Comparison of ENCODE assay signal across 28 mouse cellular contexts in the genomic region with DNA sequence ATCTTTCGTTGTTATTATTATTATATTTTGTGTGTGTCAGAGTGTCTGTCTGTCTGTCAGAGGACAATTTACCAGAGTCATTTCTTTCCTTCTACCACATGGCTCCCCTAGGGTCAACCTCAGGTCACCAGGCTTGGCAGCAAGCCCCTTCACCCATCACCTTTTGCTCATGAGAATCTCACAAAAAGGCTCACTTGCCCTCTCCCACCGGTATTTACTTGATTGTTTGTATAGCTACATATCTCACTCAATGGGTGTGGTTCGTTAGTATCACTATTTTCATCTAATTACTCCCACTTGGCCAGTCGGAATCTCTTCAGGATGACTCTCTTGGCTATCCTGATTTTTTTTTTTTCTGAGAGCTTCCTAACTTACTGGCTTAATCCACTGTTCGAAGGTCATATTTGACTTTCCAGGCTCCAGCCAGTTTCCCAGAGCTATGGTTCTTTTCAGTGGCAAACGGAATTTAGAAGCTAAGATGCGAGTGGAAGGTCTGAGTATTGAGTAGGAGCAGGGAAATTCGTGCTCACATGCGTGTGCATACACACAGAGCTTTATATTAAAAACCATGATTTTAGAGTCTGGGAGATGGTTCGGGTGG. TPM values are rescaled to one million over a fixed set of nuclear protein-coding genes. Genes with fewer than 3 reads are reported as not detected.
DNase-seq lines count a peak whose midpoint lies in the region; ATAC-seq and TF ChIP-seq lines count a peak whose summit lies in the region.
"Had no signal": no experiment of that assay in that cellular context is flagged by ENCODE, and none has a peak within 500 bp of the region (broad histone marks: within the 10 kb centered on the region; RNA-seq: fewer than 3 reads in every experiment).

No protein-coding gene starts in this region.

- intact Hi-C loops in heart, adult 2 months (cut with DNase I): no loop called here

- H3K4me3 ChIP-seq in heart, adult 2 months: no peak overlapping the region
- no peak overlapping the region for H3K4me3 ChIP-seq in kidney, embryonic 14.5 days (ENCODE audit: low read length)
- no peak overlapping the region for H3K4me3 ChIP-seq in kidney, embryonic 16.5 days (ENCODE audit: low read length)
- no peak overlapping the region for H3K4me3 ChIP-seq in liver, embryonic 15.5 days (replicated peaks)
- H3K4me3 ChIP-seq in liver, embryonic 12.5 days: no peak overlapping the region
- H3K4me3 ChIP-seq: embryonic facial prominence, embryonic 13.5 days; embryonic facial prominence, embryonic 15.5 days; erythroblast, embryonic 14.5 days; forebrain, embryonic 10.5 days; forebrain, embryonic 12.5 days had no signal

- no peak overlapping the region for H3K27ac ChIP-seq in heart, adult 2 months
- H3K27ac ChIP-seq in kidney, embryonic 14.5 days (ENCODE audit: low read depth, low read length): no peak overlapping the region
- no peak overlapping the region for H3K27ac ChIP-seq in kidney, embryonic 16.5 days (ENCODE audit: low read length)
- peak overlapping the region; percentile 24; the same call in 1 of the 2 replicates for H3K27ac ChIP-seq in liver, embryonic 15.5 days (replicated peaks)
- no peak overlapping the region for H3K27ac ChIP-seq in liver, embryonic 12.5 days
- H3K27ac ChIP-seq: embryonic facial prominence, embryonic 13.5 days; embryonic facial prominence, embryonic 15.5 days; forebrain, embryonic 10.5 days; forebrain, embryonic 12.5 days had no signal

- peak; percentile 62 for DNase-seq in heart, adult 11 months
- no peak for DNase-seq in heart, adult 2 months
- peak; percentile 23 to 29 for DNase-seq in kidney, adult 8-10 months
- peak; percentile 18 for DNase-seq in kidney, postnatal 14 days
- DNase-seq: adrenal gland, postnatal 10 days; adrenal gland, postnatal 25 days; B cell, adult 2 months; cerebellum, adult 11 months; cerebellum, adult 18-20 months; cerebellum, adult 8-10 months; cerebellum, adult 9-11 months; cerebellum, postnatal 14 days; cerebellum, postnatal 36 days; embryo, embryonic 11 days had no signal

- no peak for TF ChIP-seq CTCF in heart, adult 2 months (IDR thresholded peaks at IDR 0.05)

- no peak overlapping the region for H3K9ac ChIP-seq in heart, adult 2 months (ENCODE audit: low read depth, low read length)
- no peak overlapping the region for H3K9ac ChIP-seq in kidney, embryonic 14.5 days (ENCODE audit: low read depth, low read length)
- H3K9ac ChIP-seq in kidney, embryonic 16.5 days (replicated peaks; ENCODE audit: low read length): no peak overlapping the region
- no peak overlapping the region for H3K9ac ChIP-seq in liver, embryonic 15.5 days
- H3K9ac ChIP-seq in liver, embryonic 12.5 days: no peak overlapping the region
- H3K9ac ChIP-seq: embryonic facial prominence, embryonic 13.5 days; embryonic facial prominence, embryonic 15.5 days; forebrain, embryonic 12.5 days had no signal

- H3K4me2 ChIP-seq in kidney, embryonic 14.5 days (replicated peaks; ENCODE audit: low read depth, low read length): no peak overlapping the region
- no peak overlapping the region for H3K4me2 ChIP-seq in kidney, embryonic 16.5 days (replicated peaks; ENCODE audit: low read depth, low read length)
- H3K4me2 ChIP-seq in liver, embryonic 15.5 days: no peak overlapping the region
- H3K4me2 ChIP-seq in liver, embryonic 12.5 days: no peak overlapping the region
- H3K4me2 ChIP-seq: embryonic facial prominence, embryonic 13.5 days; embryonic facial prominence, embryonic 15.5 days; forebrain, embryonic 12.5 days had no signal

- peaks cover 4% of the 10 kb centered on the region for H3K27me3 ChIP-seq in heart, adult 2 months (ENCODE audit: control insufficient read depth, insufficient read depth, low read length)
- no peaks in the 10 kb centered on the region for H3K27me3 ChIP-seq in kidney, embryonic 14.5 days (ENCODE audit: control insufficient read depth, insufficient read depth, low read length)
- H3K27me3 ChIP-seq in kidney, embryonic 16.5 days (ENCODE audit: insufficient read depth, low read length): no peaks in the 10 kb centered on the region
- H3K27me3 ChIP-seq in liver, embryonic 15.5 days: no peaks in the 10 kb centered on the region; the same call in 1 of the 2 replicates
- peaks cover 10% of the 10 kb centered on the region; the same call in 1 of the 2 replicates for H3K27me3 ChIP-seq in liver, embryonic 12.5 days (replicated peaks)
- H3K27me3 ChIP-seq: Patski had no signal

- H3K9me3 ChIP-seq in kidney, embryonic 14.5 days (ENCODE audit: control insufficient read depth, low read length): no peaks in the 10 kb centered on the region
- no peaks in the 10 kb centered on the region for H3K9me3 ChIP-seq in kidney, embryonic 16.5 days (ENCODE audit: low read length)
- H3K9me3 ChIP-seq in liver, embryonic 15.5 days (replicated peaks): no peaks in the 10 kb centered on the region
- no peaks in the 10 kb centered on the region for H3K9me3 ChIP-seq in liver, embryonic 12.5 days (replicated peaks)
- H3K9me3 ChIP-seq: embryonic facial prominence, embryonic 13.5 days; embryonic facial prominence, embryonic 15.5 days; forebrain, embryonic 10.5 days; forebrain, embryonic 12.5 days; G1E had no signal

- no peaks in the 10 kb centered on the region for H3K36me3 ChIP-seq in heart, adult 2 months (ENCODE audit: control insufficient read depth, insufficient read depth, low read length)
- no peaks in the 10 kb centered on the region for H3K36me3 ChIP-seq in kidney, embryonic 14.5 days (ENCODE audit: control insufficient read depth, insufficient read depth, low read length)
- H3K36me3 ChIP-seq in kidney, embryonic 16.5 days (ENCODE audit: insufficient read depth, low read length): no peaks in the 10 kb centered on the region
- no peaks in the 10 kb centered on the region for H3K36me3 ChIP-seq in liver, embryonic 15.5 days (replicated peaks)
- no peaks in the 10 kb centered on the region for H3K36me3 ChIP-seq in liver, embryonic 12.5 days
- H3K36me3 ChIP-seq: embryonic facial prominence, embryonic 13.5 days; embryonic facial prominence, embryonic 15.5 days; forebrain, embryonic 10.5 days; forebrain, embryonic 12.5 days; G1E had no signal

- no peak for TF ChIP-seq POLR2A in heart, adult 2 months (IDR thresholded peaks at IDR 0.05; ENCODE audit: insufficient read depth, low read depth, low read length)

- 65% methylated on average over 10 of the region's 10 CpGs for WGBS in heart, adult 2 months
- WGBS in kidney, embryonic 14.5 days: 87% methylated on average over 10 of the region's 10 CpGs
- 79% methylated on average over 10 of the region's 10 CpGs for WGBS in kidney, embryonic 16.5 days
- 50% methylated on average over 10 of the region's 10 CpGs for WGBS in liver, embryonic 15.5 days (ENCODE audit: insufficient replicate concordance)
- 54% methylated on average over 10 of the region's 10 CpGs for WGBS in liver, embryonic 12.5 days (ENCODE audit: insufficient replicate concordance)

- H3K79me2 ChIP-seq in heart, adult 2 months (replicated peaks; ENCODE audit: control insufficient read depth, insufficient read depth, low read length): no peaks in the 10 kb centered on the region

- TF ChIP-seq EP300 in heart, adult 2 months (IDR thresholded peaks at IDR 0.05; ENCODE audit: insufficient read depth, low read depth, low read length): no peak

- no peak for ATAC-seq in kidney, embryonic 14.5 days (ENCODE audit: low FRiP score, low TSS enrichment)
- no peak for ATAC-seq in kidney, embryonic 16.5 days (ENCODE audit: low FRiP score, low TSS enrichment)
- ATAC-seq in liver, embryonic 15.5 days (ENCODE audit: insufficient read depth): no peak
- no peak for ATAC-seq in liver, embryonic 12.5 days
- ATAC-seq: activated CD4-positive, CD25-positive, alpha-beta regulatory T cell, adult 4 months; CD4-positive, CD25-positive, alpha-beta regulatory T cell, adult 4 months; forebrain, embryonic 14.5 days; Patski had no signal

- H3K4me1 ChIP-seq in heart, adult 2 months (ENCODE audit: control insufficient read depth, insufficient read depth, low read length): no peaks in the 10 kb centered on the region
- no peaks in the 10 kb centered on the region for H3K4me1 ChIP-seq in kidney, embryonic 14.5 days (ENCODE audit: control insufficient read depth, insufficient read depth, low read length)
- 0 out of 2 replicates have a peak, but pooled peaks cover 7% of the 10 kb centered on the region for H3K4me1 ChIP-seq in kidney, embryonic 16.5 days (ENCODE audit: insufficient read depth, low read length)
- no peaks in the 10 kb centered on the region for H3K4me1 ChIP-seq in liver, embryonic 15.5 days (replicated peaks)
- peaks cover 3% of the 10 kb centered on the region; the same call in 1 of the 2 replicates for H3K4me1 ChIP-seq in liver, embryonic 12.5 days
- H3K4me1 ChIP-seq: embryonic facial prominence, embryonic 13.5 days; embryonic facial prominence, embryonic 15.5 days; forebrain, embryonic 10.5 days; forebrain, embryonic 12.5 days had no signal

RNA-seq across cellular contexts. Expression of a gene that starts 9.3 kb away (rescaled TPM):
- total RNA-seq in heart, adult 2 months (2021): 1 to 10 TPM; 8.9 to 9.9 TPM
- 3.3 and 6.2 TPM in 2 replicates for polyA plus RNA-seq in heart, adult 2 months (2012; rRNA removed)
- polyA plus RNA-seq in kidney, embryonic 14.5 days (2014; fragmentation: Nextera tagmentation; extraction: Ambion mirVana): 43.7 and 47.6 TPM in 2 replicates
- polyA plus RNA-seq in kidney, embryonic 16.5 days (2015; fragmentation: Nextera tagmentation; extraction: Ambion mirVana): 35.4 and 39.0 TPM in 2 replicates
- polyA plus RNA-seq in liver, embryonic 15.5 days (2015; fragmentation: Nextera tagmentation; extraction: Ambion mirVana): 12.3 and 13.0 TPM in 2 replicates
- polyA plus RNA-seq in liver, embryonic 12.5 days (2016; fragmentation: Nextera tagmentation; extraction: Ambion mirVana): 24.3 and 27.4 TPM in 2 replicates

RNA-seq across cellular contexts. Expression of a gene that starts 31.6 kb away (rescaled TPM):
- 10 to 100 TPM; 23.7 to 28.1 TPM for total RNA-seq in heart, adult 2 months (2021)
- polyA plus RNA-seq in heart, adult 2 months (2012; rRNA removed): 12.2 and 18.0 TPM in 2 replicates
- 9.3 and 11.6 TPM in 2 replicates for polyA plus RNA-seq in kidney, embryonic 14.5 days (2014; fragmentation: Nextera tagmentation; extraction: Ambion mirVana)
- polyA plus RNA-seq in kidney, embryonic 16.5 days (2015; fragmentation: Nextera tagmentation; extraction: Ambion mirVana): 10.5 and 10.9 TPM in 2 replicates
- polyA plus RNA-seq in liver, embryonic 15.5 days (2015; fragmentation: Nextera tagmentation; extraction: Ambion mirVana): 5.2 and 5.4 TPM in 2 replicates
- polyA plus RNA-seq in liver, embryonic 12.5 days (2016; fragmentation: Nextera tagmentation; extraction: Ambion mirVana): 10.2 and 11.2 TPM in 2 replicates

Comparison
In these comparisons a context has a peak if more than half of its experiments do, and no peak if none do; other contexts are left out.
1. DNase-seq: peak in heart, adult 11 months (single experiment), kidney, adult 8-10 months (2 of 2) and kidney, postnatal 14 days (single experiment); none in heart, adult 2 months (0 of 2).